Mouse (Mus musculus) testis, postnatal 14 days (tissue): ENCODE measurements around the gene Ppox.
"Not testable (repeated sequence)": the region's sequence is repeated elsewhere in the genome, so short reads cannot be mapped to it uniquely, and the experiment has no call there.

ENCODE experiments used
- DNase-seq: peaks from one replicate; pipeline ENCODE4 v3.0.0; 2021; ENCODE audit warnings: low spot score

The Ppox gene

DNA sequence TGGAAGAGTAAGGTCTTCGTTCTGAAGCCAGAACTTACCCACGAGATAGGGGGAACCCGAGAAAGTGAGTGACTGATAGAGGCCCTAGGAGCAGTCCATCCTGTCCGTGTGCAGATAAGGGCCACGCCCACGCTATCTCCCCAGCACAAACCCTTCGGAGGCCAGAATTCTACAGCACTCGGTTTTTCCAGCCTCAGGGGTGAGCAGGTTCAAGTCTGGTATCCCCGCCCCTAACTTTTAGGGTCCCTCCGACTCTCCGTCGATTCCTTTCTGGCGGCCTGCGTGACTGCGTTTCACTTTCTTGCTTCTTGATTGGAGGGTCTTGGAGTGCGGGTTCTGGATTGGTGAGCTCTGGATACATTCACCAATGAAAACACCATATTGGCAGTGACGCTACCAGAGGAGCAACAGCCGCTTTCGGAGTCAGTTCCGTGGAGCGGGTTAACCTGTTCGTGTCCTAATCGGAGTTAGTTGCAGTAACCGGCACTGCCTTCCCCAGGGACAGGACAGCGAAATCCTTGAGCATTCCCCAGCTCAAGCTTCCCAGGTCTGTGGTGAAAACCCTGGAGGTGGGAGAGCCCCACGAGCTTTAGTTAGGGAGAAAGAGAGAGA, at the start of gene Ppox:
Ppox (minus strand) TSS at position 271 of the 612 bp plus-strand sequence.
- DNase-seq: peak; percentile 93

DNA sequence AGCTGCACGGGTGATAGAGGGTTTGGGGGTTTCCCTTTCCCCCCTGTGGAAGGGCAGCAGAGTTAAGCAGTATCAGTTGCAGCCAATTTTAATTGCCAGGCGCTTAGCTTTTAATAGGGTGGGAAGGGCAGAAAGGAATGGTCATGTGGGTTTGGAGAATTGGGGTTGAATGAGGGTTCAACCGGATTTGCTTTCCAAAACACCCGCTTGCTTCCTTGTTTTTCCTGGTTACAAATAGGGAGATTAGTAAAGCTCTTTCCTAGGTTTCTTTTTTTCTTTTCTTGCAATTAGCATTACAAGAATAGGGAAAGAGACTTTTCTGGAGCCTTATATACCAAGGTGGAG, 49.2 kb upstream of the Ppox start:
- no peak for DNase-seq

DNA sequence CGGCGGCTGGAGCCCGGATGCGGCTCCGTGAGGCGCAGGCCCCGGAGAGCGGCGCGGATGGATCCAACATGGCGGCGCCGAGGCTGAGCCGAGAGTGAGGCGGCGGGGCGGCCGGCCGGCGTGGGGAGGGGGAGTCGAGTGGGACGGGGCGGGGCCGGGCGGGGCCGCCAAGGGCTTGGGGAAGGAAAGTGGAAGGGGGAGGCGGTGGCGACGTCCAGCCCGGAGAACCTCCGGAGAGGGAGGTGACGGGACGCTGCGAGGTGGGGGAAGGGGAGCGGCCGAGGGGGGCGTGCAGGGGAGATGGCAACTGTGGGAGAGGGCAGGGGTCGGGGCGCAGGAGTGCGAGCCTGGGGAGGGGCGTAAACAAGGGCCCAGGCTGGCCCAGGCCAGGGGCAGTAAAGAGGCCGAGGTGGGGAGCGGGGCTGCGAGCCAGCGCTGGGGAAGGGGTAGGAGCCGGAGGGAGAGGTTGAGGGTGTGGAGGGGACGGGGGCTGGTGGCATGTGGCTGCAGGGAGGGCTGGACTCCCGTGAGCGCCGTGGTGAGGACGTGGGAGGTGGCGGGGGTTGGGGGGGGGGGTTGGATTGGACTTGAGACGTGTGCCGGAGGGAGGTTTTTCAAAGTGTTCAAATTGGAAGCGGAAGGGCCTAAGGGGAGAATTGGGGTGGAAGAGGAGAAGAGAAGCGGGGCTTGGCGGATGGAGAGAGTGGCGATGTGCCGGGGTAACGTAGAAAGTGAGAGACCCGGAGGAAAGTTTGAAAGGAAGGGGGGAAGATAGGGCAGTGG, 48.6 kb upstream of the Ppox start:
- DNase-seq: peak; percentile 83

DNA sequence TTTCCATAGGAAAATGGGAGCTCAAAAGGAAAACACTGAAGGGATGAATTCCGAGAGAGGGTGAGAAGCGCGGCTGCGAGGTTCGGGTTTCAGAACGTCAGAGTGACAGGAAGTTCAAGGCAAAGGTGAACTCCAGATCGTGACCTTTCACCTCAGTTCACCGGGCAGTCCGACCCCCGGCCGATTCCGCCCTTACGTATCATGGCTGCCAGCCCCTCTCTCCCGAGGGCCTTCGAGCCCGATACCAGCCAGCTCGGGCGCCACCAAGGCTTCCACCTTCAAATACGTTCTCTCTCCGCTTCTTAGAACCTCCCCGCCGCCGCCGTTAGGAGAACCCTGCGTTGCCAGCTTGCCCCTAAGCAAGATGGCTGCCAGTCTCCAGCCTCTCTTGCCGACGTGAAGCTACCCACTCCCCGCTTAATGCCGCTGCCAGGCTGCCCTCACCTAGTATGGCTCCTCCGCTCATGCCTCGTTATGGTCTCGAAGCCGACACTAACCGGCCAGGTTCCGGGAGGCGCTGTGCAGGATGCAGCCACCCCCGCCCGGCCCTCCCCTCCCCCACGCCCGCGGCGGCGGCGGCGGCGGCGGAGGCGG, 48.0 kb upstream of the Ppox start, which contains the start of gene Dedd:
Dedd (plus strand) TSS at position 307 of the 594 bp plus-strand sequence.
- peak; percentile 94 for DNase-seq

DNA sequence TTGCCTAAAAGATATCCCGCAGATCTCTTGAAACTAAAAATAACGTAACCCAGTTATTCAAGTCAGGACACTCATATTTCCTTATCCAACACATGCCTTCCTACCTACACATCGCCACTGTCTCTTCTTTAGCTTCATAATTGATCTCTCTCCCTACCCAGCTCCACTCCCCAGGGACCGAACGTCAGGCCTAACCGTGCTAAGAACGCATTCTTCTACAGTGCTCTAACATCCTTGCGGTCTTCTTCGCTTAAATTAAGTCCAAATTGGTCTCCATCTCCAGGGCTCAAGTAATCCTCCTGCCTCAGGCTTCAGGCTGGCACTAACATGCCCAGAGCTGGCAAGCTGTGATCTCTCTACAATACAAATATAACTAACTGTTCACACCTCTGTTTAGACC, 47.3 kb upstream of the Ppox start:
- no peak for DNase-seq

DNA sequence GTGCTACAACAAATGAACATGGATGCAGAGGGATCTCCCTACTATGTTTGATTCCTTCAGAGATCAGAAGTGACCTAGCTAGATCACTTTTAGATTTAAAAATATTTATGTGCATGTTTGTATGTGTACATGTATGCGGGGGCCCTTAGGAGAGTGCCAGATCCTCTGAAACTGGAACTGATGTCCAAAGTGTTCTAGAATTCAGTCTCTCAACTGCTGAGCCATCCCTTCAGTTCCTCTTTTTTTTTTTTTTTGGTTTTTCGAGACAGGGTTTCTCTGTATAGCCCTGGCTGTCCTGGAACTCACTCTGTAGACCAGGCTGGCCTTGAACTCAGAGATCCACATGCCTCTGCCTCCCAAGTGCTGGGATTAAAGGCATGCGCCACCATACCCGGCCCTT, 45.6 kb upstream of the Ppox start:
- not testable (repeated sequence) for DNase-seq

DNA sequence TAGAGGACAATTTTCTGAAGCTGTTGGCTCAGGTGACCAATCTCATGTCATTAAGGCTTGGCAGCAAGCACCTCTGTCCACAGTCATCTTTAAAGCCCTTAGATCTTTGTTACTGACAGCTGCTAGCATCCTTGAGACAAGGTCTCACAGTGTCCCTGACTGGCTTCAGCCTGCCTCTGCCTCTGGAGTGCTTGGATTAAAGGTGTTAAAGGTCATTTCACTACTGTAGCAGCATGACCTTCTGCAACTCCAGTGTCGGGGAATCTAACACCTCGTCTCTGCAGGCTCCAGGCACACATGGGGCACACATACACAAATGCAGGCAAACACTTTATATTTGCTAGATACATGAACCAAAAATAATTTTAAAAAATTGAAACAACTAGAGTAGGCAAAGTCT, 44.6 kb upstream of the Ppox start:
- DNase-seq: no peak

DNA sequence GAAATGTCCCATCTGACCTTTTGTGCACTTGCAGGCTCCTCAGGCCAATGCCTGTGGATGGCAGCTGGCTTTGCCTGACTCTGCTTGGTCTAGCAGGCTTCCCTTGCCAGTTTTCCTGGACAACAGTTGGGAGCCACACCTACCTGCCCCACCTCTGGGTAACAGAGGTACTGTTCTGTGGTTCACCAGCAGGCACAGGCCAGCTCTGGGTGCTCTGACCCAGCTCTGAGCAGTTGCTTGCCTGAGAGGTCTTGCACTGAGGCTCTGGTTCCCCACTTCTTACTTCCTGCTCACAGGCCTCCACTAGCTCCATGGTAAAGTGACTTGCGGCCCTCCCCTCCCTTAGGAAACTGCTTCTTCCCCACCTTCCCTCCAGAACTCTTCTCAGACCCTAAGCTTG, 41.0 kb upstream of the Ppox start:
- DNase-seq: no peak

DNA sequence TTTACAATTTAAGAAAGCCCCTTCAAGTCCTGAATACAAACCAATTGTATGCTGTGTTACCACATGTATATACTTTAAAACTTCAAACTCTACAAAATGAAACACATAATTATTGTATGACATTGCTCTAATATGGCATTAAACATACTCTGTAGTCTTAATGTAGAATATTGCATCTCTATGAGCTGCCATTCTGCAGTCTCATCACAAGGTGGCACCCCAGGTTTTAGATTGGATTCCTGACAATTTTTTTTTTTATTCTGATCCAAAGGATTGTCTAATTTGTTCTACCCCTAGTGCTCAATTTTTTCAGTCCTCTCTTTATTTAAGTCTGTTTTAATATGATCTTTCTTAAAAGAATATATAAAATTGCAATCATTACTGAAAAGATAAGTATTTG, 40.4 kb upstream of the Ppox start:
- no peak for DNase-seq

DNA sequence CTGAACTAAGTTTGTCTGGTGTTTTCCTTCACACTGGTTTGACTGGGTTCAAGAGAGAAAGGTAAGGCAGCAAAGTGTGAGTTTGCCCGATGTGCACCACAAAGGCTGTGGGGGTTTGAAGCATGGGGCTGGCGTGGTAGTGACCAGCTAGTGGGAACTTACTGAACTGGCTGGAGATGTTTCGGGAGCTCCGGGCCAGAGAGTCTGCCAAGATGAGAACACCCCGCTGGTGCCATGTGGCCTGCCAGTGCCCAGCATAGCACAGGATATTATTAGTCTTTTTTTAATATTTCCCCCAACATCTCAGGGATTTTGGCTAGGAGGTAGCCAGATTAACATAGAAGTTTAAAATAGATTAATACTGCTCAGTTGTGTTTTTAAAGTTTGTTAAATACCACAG, 39.2 kb upstream of the Ppox start:
- DNase-seq: no peak

DNA sequence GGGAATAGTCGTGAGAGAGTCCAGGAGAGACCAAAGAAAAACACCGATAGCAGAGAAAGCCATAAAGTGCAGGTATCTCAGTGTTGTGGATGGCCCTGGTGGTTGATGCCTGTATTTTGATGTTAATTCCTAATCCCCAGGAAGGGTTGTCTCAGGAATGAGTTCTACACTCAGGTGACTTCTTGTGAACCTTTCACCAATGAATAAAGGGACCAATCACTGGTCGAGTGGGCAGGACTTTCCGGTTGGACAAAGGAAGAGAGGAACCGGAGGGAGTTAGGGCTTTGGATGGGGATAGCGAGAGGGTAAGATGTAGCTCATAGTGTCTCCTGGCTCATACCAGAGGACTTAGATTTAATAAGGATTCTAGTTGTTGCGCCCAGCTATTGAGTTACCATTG, 38.8 kb upstream of the Ppox start:
- DNase-seq: no peak

DNA sequence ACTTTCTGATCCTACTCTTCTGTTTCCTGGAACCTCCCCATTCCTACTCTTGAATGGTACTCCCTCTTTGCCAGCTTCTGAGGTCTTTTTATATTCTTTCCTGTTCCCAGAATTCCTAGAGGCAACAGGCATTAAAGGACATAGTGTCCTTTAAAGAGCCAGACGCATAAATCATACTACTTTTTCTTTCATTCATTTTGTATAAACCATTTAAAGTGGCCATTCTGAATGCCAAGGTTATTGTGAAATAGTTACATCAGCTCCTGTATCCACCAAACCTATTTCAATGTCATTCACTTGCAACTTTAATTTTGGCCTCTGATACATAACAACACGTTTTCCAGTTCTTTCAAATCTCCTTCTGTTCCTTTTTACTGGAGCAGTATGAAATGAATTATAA, 28.3 kb upstream of the Ppox start:
- DNase-seq: no peak

DNA sequence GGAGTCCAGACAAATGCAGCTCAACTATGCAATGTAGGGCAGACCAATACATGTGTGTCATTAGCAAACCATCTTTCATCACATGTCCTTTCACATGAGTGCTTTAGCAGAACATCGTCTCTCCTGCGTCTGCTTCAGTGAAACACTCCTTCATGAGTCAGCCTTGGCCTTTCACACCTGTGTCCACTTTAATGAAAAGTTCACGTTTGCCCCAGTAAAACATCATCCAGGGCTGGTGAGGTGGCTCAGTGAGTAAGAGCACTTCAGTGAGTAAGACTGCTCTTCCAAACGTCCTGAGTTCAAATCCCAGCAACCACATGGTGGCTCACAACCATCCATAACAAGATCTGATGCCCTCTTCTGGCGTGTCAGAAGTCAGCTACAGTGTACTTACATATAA, 25.2 kb upstream of the Ppox start:
- not testable (repeated sequence) for DNase-seq

DNA sequence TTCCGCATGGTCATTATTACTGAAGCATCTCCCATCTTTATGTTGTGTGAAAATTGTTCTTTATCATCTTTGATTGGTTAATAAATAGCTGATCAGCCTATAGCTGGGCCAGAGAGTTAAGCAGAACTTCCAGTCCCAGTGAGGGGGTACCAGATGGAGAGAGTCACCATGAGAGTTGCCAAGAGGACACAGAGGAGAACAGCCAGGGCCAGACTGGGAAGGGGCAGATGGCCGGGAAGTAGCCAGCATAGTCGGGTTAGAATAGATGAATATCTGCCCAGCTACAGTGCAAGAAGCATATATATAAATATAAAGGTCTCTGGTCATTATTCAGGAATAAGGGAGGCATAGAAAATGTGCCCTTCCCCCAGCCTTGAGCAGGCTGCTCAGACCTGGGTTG, 17.2 kb upstream of the Ppox start:
- DNase-seq: no peak

DNA sequence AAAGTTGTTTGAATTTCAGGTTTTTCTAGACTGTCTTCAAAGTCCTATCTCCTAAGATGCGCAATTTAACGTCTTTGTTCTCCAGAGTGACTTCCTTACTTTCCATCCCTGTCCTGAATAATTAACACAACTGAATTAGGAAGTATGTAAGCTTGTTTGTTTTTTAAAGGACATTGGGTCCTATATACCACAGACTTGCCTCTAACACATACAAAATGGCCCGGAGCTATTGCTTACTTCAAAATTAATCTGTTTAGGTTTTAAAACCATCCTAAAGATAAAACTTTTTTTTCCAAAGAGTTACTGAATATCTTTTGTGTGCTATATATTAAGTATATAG, 14.0 kb upstream of the Ppox start:
- no peak for DNase-seq

DNA sequence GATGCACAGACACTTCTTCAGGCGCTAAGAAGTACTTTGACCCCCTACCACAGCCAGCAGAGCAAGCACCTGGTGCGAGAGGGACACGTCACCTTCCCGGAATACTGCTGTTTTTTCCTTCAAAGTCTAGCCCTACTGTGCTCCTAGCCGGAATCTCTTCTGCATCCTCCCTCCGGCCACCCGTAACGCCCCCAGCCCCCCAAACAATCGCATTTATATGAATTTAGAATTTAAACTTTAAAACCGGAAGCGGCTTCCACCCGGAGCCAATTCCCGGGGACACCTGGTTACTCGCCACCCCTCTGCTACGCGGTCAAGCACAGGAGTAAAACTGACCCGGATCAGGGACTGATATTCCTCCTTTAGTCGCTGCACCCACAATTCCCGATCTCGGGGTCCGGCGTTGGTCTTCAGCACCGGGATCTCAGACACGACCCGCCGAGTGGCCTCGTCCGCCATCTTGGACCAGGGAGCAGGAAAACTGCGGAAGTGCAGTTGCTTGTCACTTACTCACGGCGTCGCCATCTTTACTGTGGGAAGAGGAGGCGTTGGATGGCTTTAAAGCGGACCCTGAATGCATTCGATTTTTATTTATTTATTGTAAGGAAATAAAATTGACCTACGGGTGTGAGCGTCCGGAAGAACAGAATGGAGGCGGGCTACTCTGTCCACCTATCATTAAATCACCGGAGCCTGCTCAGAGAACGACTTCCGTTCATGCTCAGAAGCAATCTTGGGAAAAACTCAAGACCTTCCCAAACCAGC, 13.5 kb upstream of the Ppox start, which contains the start of gene Ufc1:
Ufc1 (minus strand) TSS at position 727 of the 765 bp plus-strand sequence.
- peak; percentile 86 for DNase-seq

DNA sequence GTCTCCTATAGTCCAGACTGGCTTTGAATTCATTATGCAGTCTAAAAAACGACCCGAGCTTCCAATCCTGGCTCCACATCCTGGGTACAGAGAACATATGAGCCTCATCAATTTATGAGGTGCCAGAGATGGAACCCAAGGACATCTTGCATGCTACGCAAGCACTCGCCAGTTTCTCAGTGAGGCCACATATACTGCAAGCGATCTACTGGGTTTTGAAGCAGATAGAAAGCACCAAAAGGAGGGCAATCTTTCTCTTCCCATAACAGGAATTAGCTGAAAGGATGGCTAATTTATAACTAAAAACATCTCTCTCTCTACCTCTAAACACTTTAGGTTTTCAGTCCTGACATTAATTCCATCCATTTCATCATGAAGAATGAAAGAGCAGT, 12.9 kb upstream of the Ppox start:
- no peak for DNase-seq

DNA sequence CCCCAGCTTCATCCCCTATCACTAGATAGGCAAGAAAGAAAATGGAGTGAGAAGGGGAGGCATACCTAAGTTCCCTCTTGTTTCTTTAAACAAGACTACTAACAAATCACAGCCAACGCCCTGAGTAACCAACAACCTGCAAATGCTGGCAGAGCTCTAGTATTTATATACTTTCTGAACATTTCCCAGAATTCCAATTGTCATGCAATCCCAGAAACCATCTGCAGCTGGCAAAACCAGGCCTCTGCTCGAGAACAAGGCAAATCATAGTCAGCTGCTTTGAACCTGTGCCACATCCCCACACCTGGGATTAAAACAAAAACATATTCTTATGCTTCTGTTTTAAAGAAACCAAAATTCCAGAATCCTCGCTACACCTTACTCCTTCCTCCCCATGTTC, 12.4 kb upstream of the Ppox start:
- DNase-seq: no peak

DNA sequence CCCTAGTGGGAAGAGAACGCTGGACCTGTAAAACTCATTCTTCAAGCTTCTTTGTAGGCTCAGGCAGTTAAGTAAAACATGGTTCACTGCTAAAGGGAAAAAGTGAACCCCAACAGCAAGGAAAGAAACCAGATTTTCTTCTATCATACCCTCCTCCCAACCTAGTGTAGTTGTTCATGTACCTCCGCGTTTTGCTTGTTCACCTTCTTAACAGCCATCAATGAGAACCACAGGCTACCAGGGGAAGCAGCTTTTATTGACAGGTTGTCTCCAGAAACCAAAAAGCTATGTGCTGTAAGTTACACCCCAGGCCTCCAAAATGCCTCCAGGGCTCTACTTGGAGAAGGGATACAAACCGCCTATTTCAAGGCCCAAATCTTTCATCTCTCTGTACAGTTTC, 7.3 kb upstream of the Ppox start:
- no peak for DNase-seq

DNA sequence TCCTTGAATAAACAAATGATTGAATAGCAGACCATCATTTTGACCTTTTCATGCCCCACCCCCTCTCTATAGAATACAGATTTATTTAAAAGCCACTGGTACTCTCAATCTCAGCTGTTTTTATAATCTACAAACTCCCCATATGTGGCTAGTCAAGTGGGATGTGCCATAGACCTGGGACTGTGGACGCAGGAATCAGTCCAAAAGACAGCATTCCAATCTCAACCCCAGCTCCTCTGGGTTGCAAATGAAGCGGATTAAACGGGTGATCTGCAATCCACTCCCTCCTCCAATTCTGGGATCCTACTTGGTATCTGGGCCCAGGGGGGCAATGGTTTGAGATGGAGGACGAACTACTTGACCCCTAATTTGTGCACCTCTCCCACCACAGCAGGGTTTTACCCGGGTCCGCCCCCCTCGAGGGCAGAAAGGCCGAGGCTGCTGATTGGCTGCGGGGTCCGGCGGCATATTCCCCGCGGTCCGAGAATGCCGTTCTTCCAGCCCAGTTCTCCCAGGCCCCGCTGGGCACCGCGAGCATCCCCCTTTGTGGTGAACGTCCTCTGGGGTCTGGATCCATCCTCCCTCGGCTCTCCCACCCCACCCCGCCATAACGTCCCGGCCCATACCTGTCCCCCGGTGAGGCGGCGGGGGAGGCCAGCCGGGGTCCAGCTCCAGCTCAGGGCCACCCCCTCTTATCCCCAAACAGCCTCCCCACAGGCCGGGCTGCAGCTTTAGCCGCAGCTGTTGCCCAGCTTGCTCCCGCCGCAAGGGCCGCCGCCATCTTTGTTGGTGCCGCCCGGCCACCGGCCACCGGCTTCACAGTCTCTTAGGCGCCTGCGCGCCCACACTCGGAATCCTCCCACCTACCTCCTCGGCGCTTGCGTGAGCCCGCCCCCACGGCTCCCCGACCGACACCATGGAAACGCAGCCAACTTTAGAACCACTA, 6.4 kb upstream of the Ppox start, which contains the start of gene Usp21:
Usp21 (minus strand) TSS at position 856 of the 946 bp plus-strand sequence.
- DNase-seq: peak; percentile 94

DNA sequence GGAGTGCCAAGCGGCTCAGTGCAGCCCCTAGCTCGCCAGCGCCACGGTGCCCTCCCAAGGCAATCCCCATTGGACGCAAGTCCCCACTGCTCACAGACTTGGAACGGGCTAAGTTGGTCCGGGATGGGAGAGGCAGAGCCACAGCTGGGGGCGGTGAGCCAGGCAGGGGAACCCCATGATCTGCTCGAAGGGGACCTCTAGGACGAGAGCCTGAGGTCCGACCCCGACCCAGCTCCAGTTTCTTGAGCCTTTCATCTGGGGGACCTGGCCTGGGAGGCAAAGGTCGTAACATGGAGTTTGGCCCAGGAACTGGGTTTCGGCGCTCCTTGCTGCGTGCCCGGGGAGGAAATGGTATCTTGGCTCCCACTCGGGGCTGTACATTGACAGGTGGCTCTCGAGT, 5.5 kb upstream of the Ppox start:
- peak; percentile 19 for DNase-seq
